ENCODE assay signal across 16 mouse cellular contexts in genomic region chr16:24930621-24931020, GRCm38 (mm10).
DNase-seq lines count a peak whose midpoint lies in the region; ATAC-seq and TF ChIP-seq lines count a peak whose summit lies in the region.
"Had no signal": no experiment of that assay in that cellular context is flagged by ENCODE, and none has a peak within 500 bp of the region (broad histone marks: within the 10 kb centered on the region; RNA-seq: fewer than 3 reads in every experiment).

No protein-coding gene starts in this region.

- H3K27ac ChIP-seq in hindbrain, embryonic 16.5 days (ENCODE audit: low read depth, low read length), result no peak overlapping the region
- H3K27ac ChIP-seq in hindbrain, embryonic 14.5 days, result no peak overlapping the region
- H3K27ac ChIP-seq in bone marrow macrophage, adult 2 months (ENCODE audit: insufficient read depth, low read depth, low read length), result peak overlapping the region; percentile 72
- no peak overlapping the region for H3K27ac ChIP-seq in intestine, embryonic 14.5 days (ENCODE audit: low read depth)
- H3K27ac ChIP-seq in lung, postnatal 0 days (ENCODE audit: low read length), result no peak overlapping the region
- no peak overlapping the region for H3K27ac ChIP-seq in liver, postnatal 0 days (ENCODE audit: low read depth)
- no peak overlapping the region for H3K27ac ChIP-seq in thymus, adult 2 months (ENCODE audit: control insufficient read depth, insufficient read depth, low read length)
- H3K27ac ChIP-seq: embryonic facial prominence, embryonic 12.5 days; forebrain, embryonic 13.5 days; hindbrain, embryonic 15.5 days; liver, embryonic 12.5 days had no signal

- peak; percentile 78 for ATAC-seq in hindbrain, embryonic 16.5 days
- ATAC-seq in hindbrain, embryonic 14.5 days (ENCODE audit: low FRiP score), result no peak
- peak; percentile 60; the same call in 1 of the 2 replicates for ATAC-seq in intestine, embryonic 14.5 days (replicated peaks; ENCODE audit: low FRiP score, low TSS enrichment, low read depth)
- ATAC-seq in lung, postnatal 0 days, result no peak
- ATAC-seq in liver, postnatal 0 days, result no peak
- ATAC-seq: CD4-positive, CD25-positive, alpha-beta regulatory T cell, adult 4 months; forebrain, embryonic 13.5 days; liver, embryonic 12.5 days had no signal

- H3K4me3 ChIP-seq in hindbrain, embryonic 16.5 days (ENCODE audit: low read length), result no peak overlapping the region
- no peak overlapping the region for H3K4me3 ChIP-seq in hindbrain, embryonic 14.5 days (replicated peaks; ENCODE audit: low read length)
- H3K4me3 ChIP-seq in bone marrow macrophage, adult 2 months (ENCODE audit: insufficient read depth, low read length), result peak overlapping the region; percentile 32; the same call in 1 of the 2 replicates
- H3K4me3 ChIP-seq in intestine, embryonic 14.5 days (ENCODE audit: low read depth, low read length), result no peak overlapping the region
- H3K4me3 ChIP-seq in lung, postnatal 0 days (ENCODE audit: low read depth, low read length), result no peak overlapping the region
- H3K4me3 ChIP-seq in liver, postnatal 0 days (ENCODE audit: low read depth, low read length), result no peak overlapping the region
- no peak overlapping the region for H3K4me3 ChIP-seq in thymus, adult 2 months (ENCODE audit: control insufficient read depth, insufficient read depth, low read length)
- H3K4me3 ChIP-seq: embryonic facial prominence, embryonic 12.5 days; forebrain, embryonic 13.5 days; hindbrain, embryonic 15.5 days; liver, embryonic 12.5 days had no signal

- DNase-seq in hindbrain, embryonic 14.5 days (ENCODE audit: low spot score), result no peak
- peak; percentile 69 for DNase-seq in cerebellum, adult 11 months
- no peak for DNase-seq in intestine, embryonic 14.5 days (ENCODE audit: low spot score)
- no peak for DNase-seq in lung, postnatal 0 days (ENCODE audit: low spot score)
- no peak for DNase-seq in liver, postnatal 0 days
- DNase-seq in thymus, adult 2 months, result no peak
- DNase-seq: gastrocnemius, postnatal 10 days; lung, postnatal 4 days; spleen, adult 18-20 months had no signal

- H3K27me3 ChIP-seq in hindbrain, embryonic 16.5 days (replicated peaks; ENCODE audit: control insufficient read depth, insufficient read depth, low read length), result no peaks in the 10 kb centered on the region
- no peaks in the 10 kb centered on the region for H3K27me3 ChIP-seq in hindbrain, embryonic 14.5 days (ENCODE audit: control insufficient read depth, insufficient read depth, low read length)
- no peaks in the 10 kb centered on the region for H3K27me3 ChIP-seq in intestine, embryonic 14.5 days (replicated peaks; ENCODE audit: control insufficient read depth, insufficient read depth, low read length)
- H3K27me3 ChIP-seq in lung, postnatal 0 days (replicated peaks; ENCODE audit: insufficient read depth, low read length), result no peaks in the 10 kb centered on the region
- no peaks in the 10 kb centered on the region for H3K27me3 ChIP-seq in liver, postnatal 0 days (ENCODE audit: insufficient read depth, low read length)
- no peaks in the 10 kb centered on the region for H3K27me3 ChIP-seq in thymus, adult 2 months (ENCODE audit: control insufficient read depth, insufficient read depth, low read length)
- H3K27me3 ChIP-seq: embryonic facial prominence, embryonic 12.5 days; forebrain, embryonic 13.5 days; hindbrain, embryonic 15.5 days; liver, embryonic 12.5 days had no signal

- no peak for TF ChIP-seq CTCF in bone marrow macrophage, adult 2 months (IDR thresholded peaks at IDR 0.05; ENCODE audit: low read depth, low read length)
- no peak for TF ChIP-seq CTCF in lung, postnatal 0 days (IDR thresholded peaks at IDR 0.05)
- TF ChIP-seq CTCF in liver, postnatal 0 days (IDR thresholded peaks at IDR 0.05; ENCODE audit: low read depth), result no peak
- no peak for TF ChIP-seq CTCF in thymus, adult 2 months (IDR thresholded peaks at IDR 0.05; ENCODE audit: borderline replicate concordance, control insufficient read depth, extremely low read depth, insufficient read depth, low read length, poor library complexity)

- H3K9ac ChIP-seq in hindbrain, embryonic 16.5 days (ENCODE audit: low read depth, low read length), result no peak overlapping the region
- no peak overlapping the region for H3K9ac ChIP-seq in hindbrain, embryonic 14.5 days
- H3K9ac ChIP-seq in intestine, embryonic 14.5 days (ENCODE audit: low read length), result no peak overlapping the region
- no peak overlapping the region for H3K9ac ChIP-seq in lung, postnatal 0 days (replicated peaks; ENCODE audit: low read depth)
- no peak overlapping the region for H3K9ac ChIP-seq in liver, postnatal 0 days (replicated peaks)
- H3K9ac ChIP-seq: embryonic facial prominence, embryonic 12.5 days; forebrain, embryonic 13.5 days; hindbrain, embryonic 15.5 days; liver, embryonic 12.5 days had no signal

- no peaks in the 10 kb centered on the region for H3K36me3 ChIP-seq in hindbrain, embryonic 16.5 days (ENCODE audit: control insufficient read depth, insufficient read depth, low read length)
- no peaks in the 10 kb centered on the region for H3K36me3 ChIP-seq in hindbrain, embryonic 14.5 days (replicated peaks; ENCODE audit: control insufficient read depth, insufficient read depth)
- H3K36me3 ChIP-seq in intestine, embryonic 14.5 days (ENCODE audit: control insufficient read depth, insufficient read depth, low read length), result no peaks in the 10 kb centered on the region
- no peaks in the 10 kb centered on the region for H3K36me3 ChIP-seq in lung, postnatal 0 days (ENCODE audit: insufficient read depth, low read length)
- H3K36me3 ChIP-seq in liver, postnatal 0 days (replicated peaks; ENCODE audit: insufficient read depth, low read length), result no peaks in the 10 kb centered on the region
- H3K36me3 ChIP-seq in thymus, adult 2 months (ENCODE audit: control insufficient read depth, insufficient read depth, low read length), result no peaks in the 10 kb centered on the region
- H3K36me3 ChIP-seq: embryonic facial prominence, embryonic 12.5 days; hindbrain, embryonic 15.5 days; liver, embryonic 12.5 days had no signal

- peaks cover 3% of the 10 kb centered on the region; the same call in 1 of the 2 replicates for H3K4me1 ChIP-seq in hindbrain, embryonic 16.5 days (ENCODE audit: control insufficient read depth, insufficient read depth, low read depth, low read length)
- H3K4me1 ChIP-seq in hindbrain, embryonic 14.5 days (replicated peaks; ENCODE audit: control insufficient read depth, insufficient read depth, low read length), result no peaks in the 10 kb centered on the region
- peaks cover 39% of the 10 kb centered on the region for H3K4me1 ChIP-seq in bone marrow macrophage, adult 2 months (ENCODE audit: control insufficient read depth, insufficient read depth, low read length)
- peaks cover 2% of the 10 kb centered on the region; the same call in 1 of the 2 replicates for H3K4me1 ChIP-seq in intestine, embryonic 14.5 days (replicated peaks; ENCODE audit: control insufficient read depth, insufficient read depth, low read length)
- no peaks in the 10 kb centered on the region for H3K4me1 ChIP-seq in lung, postnatal 0 days (ENCODE audit: insufficient read depth, low read depth, low read length)
- 0 out of 2 replicates have a peak, but pooled peaks cover 4% of the 10 kb centered on the region for H3K4me1 ChIP-seq in liver, postnatal 0 days (ENCODE audit: insufficient read depth)
- H3K4me1 ChIP-seq in thymus, adult 2 months (replicated peaks; ENCODE audit: control insufficient read depth, insufficient read depth, low read length), result no peaks in the 10 kb centered on the region
- H3K4me1 ChIP-seq: forebrain, embryonic 13.5 days; hindbrain, embryonic 15.5 days; liver, embryonic 12.5 days had no signal

- TF ChIP-seq EP300 in lung, postnatal 0 days (IDR thresholded peaks at IDR 0.05), result no peak
- no peak for TF ChIP-seq EP300 in liver, postnatal 0 days (IDR thresholded peaks at IDR 0.05; ENCODE audit: low read depth)

- H3K9me3 ChIP-seq in hindbrain, embryonic 16.5 days (ENCODE audit: control insufficient read depth, low read length), result no peaks in the 10 kb centered on the region
- no peaks in the 10 kb centered on the region for H3K9me3 ChIP-seq in hindbrain, embryonic 14.5 days (ENCODE audit: control insufficient read depth, low read length)
- H3K9me3 ChIP-seq in intestine, embryonic 14.5 days (ENCODE audit: control insufficient read depth, low read length), result no peaks in the 10 kb centered on the region
- H3K9me3 ChIP-seq in lung, postnatal 0 days (ENCODE audit: low read length), result no peaks in the 10 kb centered on the region
- no peaks in the 10 kb centered on the region for H3K9me3 ChIP-seq in liver, postnatal 0 days (ENCODE audit: low read length)
- H3K9me3 ChIP-seq: embryonic facial prominence, embryonic 12.5 days; forebrain, embryonic 13.5 days; hindbrain, embryonic 15.5 days; liver, embryonic 12.5 days had no signal

- TF ChIP-seq POLR2A in bone marrow macrophage, adult 2 months (IDR thresholded peaks at IDR 0.05; ENCODE audit: borderline replicate concordance, low read depth, low read length), result no peak
- no peak for TF ChIP-seq POLR2A in thymus, adult 2 months (IDR thresholded peaks at IDR 0.05; ENCODE audit: control insufficient read depth, extremely low read depth, insufficient read depth, low read length, poor library complexity)

- 69% methylated on average over 5 of the region's 5 CpGs for WGBS in hindbrain, embryonic 16.5 days
- 69% methylated on average over 5 of the region's 5 CpGs for WGBS in hindbrain, embryonic 14.5 days
- WGBS in intestine, embryonic 14.5 days, result 65% methylated on average over 5 of the region's 5 CpGs
- WGBS in lung, postnatal 0 days, result 71% methylated on average over 5 of the region's 5 CpGs
- WGBS in liver, postnatal 0 days (ENCODE audit: insufficient replicate concordance), result 59% methylated on average over 5 of the region's 5 CpGs
- WGBS in thymus, adult 2 months, result 50% methylated on average over 5 of the region's 5 CpGs

- no peak overlapping the region for H3K4me2 ChIP-seq in hindbrain, embryonic 16.5 days (ENCODE audit: low read length)
- H3K4me2 ChIP-seq in hindbrain, embryonic 14.5 days (replicated peaks), result no peak overlapping the region
- H3K4me2 ChIP-seq in intestine, embryonic 14.5 days (ENCODE audit: low read length), result no peak overlapping the region
- H3K4me2 ChIP-seq in lung, postnatal 0 days (replicated peaks; ENCODE audit: low read depth, low read length), result no peak overlapping the region
- H3K4me2 ChIP-seq in liver, postnatal 0 days (ENCODE audit: low read depth, low read length), result no peak overlapping the region
- H3K4me2 ChIP-seq: embryonic facial prominence, embryonic 12.5 days; forebrain, embryonic 13.5 days; hindbrain, embryonic 15.5 days; liver, embryonic 12.5 days had no signal

Comparison
In these comparisons a context has a peak if more than half of its experiments do, and no peak if none do; other contexts are left out.
1. ATAC-seq: peak in hindbrain, embryonic 16.5 days (single experiment) and intestine, embryonic 14.5 days (single experiment); none in hindbrain, embryonic 14.5 days (single experiment), lung, postnatal 0 days (single experiment) and liver, postnatal 0 days (single experiment).